Mouse (Mus musculus): ENCODE data around the gene Fgfr4.
A peak's percentile ranks its signal among the peaks of the same experiment; 100 is the strongest.

Fgfr4 gene

GRCm38 (mm10) chr13:55210193-55210970 lies 57.9 kb downstream of the Fgfr4 start:
- DNase-seq (ENCODE audit: low spot score in 2 of 2): peak; percentile 41 to 73

- DNase-seq (ENCODE audit: low spot score in 2 of 2): no peak
These were observed 58.5 kb downstream of the Fgfr4 start for GRCm38 (mm10) chr13:55210971-55211220.

- peak; percentile 74 to 87 for DNase-seq (ENCODE audit: low spot score in 2 of 2)
These were observed 59.0 kb downstream of the Fgfr4 start for GRCm38 (mm10) chr13:55211221-55212010.

- no peak for DNase-seq (ENCODE audit: low spot score in 2 of 2)
These were observed 59.5 kb downstream of the Fgfr4 start for GRCm38 (mm10) chr13:55212011-55212360.

- DNase-seq (ENCODE audit: low spot score in 2 of 2): peak; percentile 31 to 61
These were observed 60.1 kb downstream of the Fgfr4 start for GRCm38 (mm10) chr13:55212361-55213137.

DNA sequence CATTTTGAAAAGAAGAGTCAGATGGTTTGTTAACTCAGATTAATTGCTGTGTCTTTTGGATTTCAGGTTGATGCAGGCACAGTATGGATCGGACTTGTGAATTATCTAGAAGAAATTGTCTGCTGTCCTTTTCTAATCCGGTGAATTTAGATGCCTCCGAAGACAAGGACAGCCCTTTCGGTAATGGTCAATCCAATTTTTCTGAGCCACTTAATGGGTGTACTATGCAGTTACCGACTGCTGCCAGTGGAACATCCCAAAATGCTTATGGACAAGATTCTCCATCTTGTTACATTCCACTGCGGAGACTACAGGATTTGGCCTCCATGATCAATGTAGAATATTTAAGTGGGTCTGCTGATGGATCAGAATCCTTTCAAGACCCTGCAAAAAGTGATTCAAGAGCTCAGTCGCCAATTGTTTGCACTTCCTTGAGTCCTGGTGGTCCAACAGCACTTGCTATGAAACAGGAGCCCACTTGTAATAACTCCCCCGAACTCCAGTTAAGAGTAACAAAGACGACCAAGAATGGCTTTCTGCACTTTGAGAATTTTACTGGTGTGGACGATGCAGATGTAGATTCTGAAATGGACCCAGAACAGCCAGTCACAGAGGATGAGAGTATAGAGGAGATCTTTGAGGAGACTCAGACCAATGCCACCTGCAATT lies 60.8 kb downstream of the Fgfr4 start:
- DNase-seq (ENCODE audit: low spot score in 2 of 2): no peak

All from cerebellum, postnatal 4 days (tissue).